Mouse (Mus musculus) retina, embryonic 14.5 days (tissue): Measurements from ENCODE around the gene Olfr994.

Source experiments
- DNase-seq: peaks from one replicate; pipeline ENCODE4 v3.0.0-alpha.2; 2015; ENCODE audit warnings: low spot score

The Olfr994 gene

DNA sequence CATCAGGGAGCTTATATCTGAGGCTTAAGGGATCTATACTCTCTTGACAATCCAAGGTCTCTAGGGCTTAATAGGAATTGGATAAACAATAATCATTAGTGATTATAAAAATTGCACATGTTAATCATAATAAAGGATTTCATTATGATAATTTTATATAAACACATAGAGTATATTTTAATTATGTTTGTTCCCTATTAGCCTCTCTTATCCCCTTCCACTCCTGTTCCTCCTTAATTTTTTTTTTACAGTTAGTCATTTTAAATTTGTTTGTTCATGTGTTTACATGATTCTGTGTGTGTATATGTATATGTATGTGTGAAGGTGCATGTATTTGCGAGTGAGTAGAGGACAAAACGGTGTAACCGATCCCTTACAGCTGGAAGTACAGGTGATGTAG lies at the start of gene Olfr994:
Gene Olfr994 (minus strand): TSS at position 101 of the 400 bp plus-strand sequence.
- no peak for DNase-seq

GRCm38 (mm10) chr2:85466801-85467325 lies 30.6 kb upstream of the Olfr994 start:
- DNase-seq: no peak

DNA sequence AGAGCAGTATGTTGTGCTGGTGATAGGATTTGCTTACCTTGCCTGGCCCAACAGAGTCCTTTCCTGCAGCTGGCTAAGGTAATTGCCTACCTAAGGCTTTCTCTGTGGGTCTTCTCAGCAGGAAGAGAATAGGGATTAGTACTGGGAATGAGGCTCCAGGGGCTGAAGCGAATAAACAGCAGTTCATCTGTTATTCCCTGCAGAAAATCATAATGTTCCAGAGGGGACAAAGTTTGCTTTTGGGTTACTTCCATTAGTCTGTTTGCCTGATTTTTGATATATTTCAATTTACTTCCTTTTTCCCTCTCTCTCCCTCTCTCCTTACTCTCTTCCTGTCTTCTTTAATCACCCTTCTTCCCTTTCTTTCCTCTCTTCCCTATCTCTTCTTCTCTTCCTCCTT lies 7.3 kb upstream of the Olfr994 start, which contains the start of gene Olfr995:
Gene Olfr995 (minus strand): TSS at position 101 of the 400 bp plus-strand sequence.
- no peak for DNase-seq

GRCm38 (mm10) chr2:85442546-85442945 lies 6.3 kb upstream of the Olfr994 start:
- no peak for DNase-seq

DNA sequence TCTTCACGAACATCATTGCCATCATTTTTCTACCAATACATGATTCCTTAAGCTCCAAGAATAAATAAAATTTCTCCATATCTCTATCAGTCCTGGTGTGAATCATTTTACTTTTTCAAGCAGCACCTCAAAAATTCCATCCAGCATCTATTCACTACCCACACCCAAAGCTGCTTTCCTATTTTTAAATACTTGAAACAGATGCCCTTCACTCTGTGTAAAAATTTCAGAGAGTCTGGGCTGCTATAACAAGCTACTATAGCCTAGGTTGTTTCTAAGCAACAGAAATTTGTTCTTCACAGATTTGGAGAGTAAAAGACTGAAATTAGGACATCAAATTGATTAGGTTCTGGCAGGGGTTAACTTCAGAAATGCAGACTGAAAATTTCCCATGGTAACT lies 10.4 kb downstream of the Olfr994 start:
- DNase-seq: no peak

- no peak for DNase-seq
These were observed 21.5 kb downstream of the Olfr994 start, which contains the start of gene Olfr993 for GRCm38 (mm10) chr2:85414777-85415176. Gene Olfr993 (minus strand): TSS chr2:85414877.

DNA sequence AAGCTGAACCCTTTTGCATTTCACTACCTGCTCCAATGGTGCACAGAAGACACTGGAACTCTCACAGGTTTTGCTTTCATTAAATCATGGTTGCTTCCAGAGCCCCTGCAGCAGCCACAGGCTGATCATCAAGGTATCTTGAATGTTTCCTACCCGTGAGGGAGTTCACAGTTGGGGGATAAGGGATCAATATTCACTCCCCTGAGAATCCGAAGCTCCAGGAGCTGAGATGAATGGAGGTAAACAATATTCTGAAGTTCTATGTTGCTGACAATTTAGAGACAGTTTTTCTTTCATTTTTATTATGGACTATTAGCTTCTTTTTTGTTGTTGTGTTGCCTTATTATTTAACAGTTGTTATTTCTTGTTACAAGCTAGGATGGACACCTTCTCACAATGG lies 26.9 kb downstream of the Olfr994 start, which contains the start of gene Olfr992:
Gene Olfr992 (minus strand): TSS at position 101 of the 400 bp plus-strand sequence.
- no peak for DNase-seq
